Mouse (Mus musculus): Measurements from ENCODE around the gene Mrvi1. TPM values are rescaled to one million over a fixed set of nuclear protein-coding genes. Genes with fewer than 3 reads are reported as not detected.
"Not testable (repeated sequence)": the region's sequence is repeated elsewhere in the genome, so short reads cannot be mapped to it uniquely, and the experiment has no call there.

Gene Mrvi1
- polyA plus RNA-seq, 1 experiment from 2014 or later = 1.4 TPM

DNA sequence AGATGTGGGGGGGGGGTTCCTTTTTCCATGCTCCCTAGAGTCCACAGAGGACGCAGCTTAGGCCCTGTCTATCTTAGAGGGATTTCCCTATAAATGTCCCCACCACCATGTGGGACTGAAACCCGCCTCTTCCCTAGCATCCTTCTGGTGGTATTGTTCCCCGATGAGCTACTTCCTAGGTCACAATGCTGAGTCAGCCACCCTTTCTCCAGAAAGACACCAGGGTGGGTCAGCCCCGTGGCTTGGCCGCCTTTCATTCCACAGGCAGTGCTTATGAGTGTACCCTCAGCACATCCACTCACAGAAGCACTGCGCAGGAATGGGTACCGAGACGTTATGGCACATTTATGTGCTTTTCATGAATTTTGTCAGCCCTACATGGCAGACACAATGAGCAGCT is 85.1 kb downstream of the Mrvi1 start:
- Histone ChIP-seq H3K9ac (ENCODE audit: low read length) (no peak overlapping the region), H3K36me3 (ENCODE audit: control insufficient read depth, insufficient read depth, low read length) (no peaks in the 10 kb centered on the region), H3K4me3 (ENCODE audit: low read depth, low read length) (no peak overlapping the region), H3K4me1 (ENCODE audit: control insufficient read depth, insufficient read depth, low read length) (no peaks in the 10 kb centered on the region), H3K27ac (replicated peaks; ENCODE audit: low read depth, low read length) (no peak overlapping the region), H3K4me2 (ENCODE audit: low read depth, severe bottlenecking) (no peak overlapping the region), H3K9me3 (ENCODE audit: control insufficient read depth, low read length) (no peaks in the 10 kb centered on the region), H3K27me3 (ENCODE audit: control insufficient read depth, insufficient read depth, low read length) (no peaks in the 10 kb centered on the region)
- WGBS = 85% methylated on average over 8 of the region's 8 CpGs
- ATAC-seq (ENCODE audit: insufficient number of reproducible peaks, low FRiP score, low TSS enrichment, low read depth) (no peak), DNase-seq (ENCODE audit: low spot score) (no peak)

DNA sequence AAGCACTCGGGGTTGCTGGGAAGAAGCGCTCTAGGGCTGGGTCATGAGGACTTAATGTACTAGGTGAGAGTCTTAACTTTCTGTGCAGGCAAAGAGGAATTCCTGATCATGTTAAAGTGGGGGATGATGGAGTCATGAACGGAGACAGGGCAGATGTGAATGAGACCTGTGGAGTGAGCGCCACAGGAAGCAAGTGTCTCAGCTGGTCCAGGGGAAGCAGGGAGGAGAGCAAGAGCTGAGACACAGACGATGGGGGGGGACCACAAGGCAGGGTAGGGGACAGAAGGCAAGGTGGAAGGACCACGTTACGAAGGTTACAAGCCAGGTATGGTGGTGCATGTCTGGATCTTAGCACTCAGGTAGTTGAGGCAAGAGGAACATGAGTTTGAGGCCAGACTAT is 85.8 kb downstream of the Mrvi1 start:
- no peaks in the 10 kb centered on the region for H3K36me3 ChIP-seq (ENCODE audit: control insufficient read depth, insufficient read depth, low read length)
- ATAC-seq (ENCODE audit: insufficient number of reproducible peaks, low FRiP score, low TSS enrichment, low read depth) = no peak

DNA sequence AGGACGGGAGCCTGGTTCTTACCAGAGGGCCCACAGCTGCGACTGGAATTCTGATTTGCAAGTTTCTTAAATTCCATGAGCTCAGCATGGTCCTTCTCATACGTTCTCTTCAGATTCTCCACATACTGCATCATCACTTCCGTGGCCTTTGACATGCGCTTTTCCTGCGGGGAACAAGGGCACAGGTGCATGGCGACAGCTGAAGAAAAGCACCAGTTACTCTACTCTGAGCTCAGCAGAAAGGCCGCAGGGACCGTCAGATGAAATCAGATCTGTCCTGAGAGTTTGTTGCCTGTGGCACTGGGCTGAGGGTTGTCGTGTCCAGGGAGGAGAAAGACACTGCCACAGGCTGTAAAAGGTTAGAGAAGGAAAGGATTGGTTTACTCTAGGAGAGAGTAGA is 86.5 kb downstream of the Mrvi1 start:
- not testable (repeated sequence) for H3K27me3 ChIP-seq (ENCODE audit: control insufficient read depth, insufficient read depth, low read length); ATAC-seq (ENCODE audit: insufficient number of reproducible peaks, low FRiP score, low TSS enrichment, low read depth); H3K36me3 ChIP-seq (ENCODE audit: control insufficient read depth, insufficient read depth, low read length); H3K4me2 ChIP-seq (ENCODE audit: low read depth, severe bottlenecking); DNase-seq (ENCODE audit: low spot score); H3K9ac ChIP-seq (ENCODE audit: low read length); H3K9me3 ChIP-seq (ENCODE audit: control insufficient read depth, low read length); H3K27ac ChIP-seq (replicated peaks; ENCODE audit: low read depth, low read length); H3K4me1 ChIP-seq (ENCODE audit: control insufficient read depth, insufficient read depth, low read length); H3K4me3 ChIP-seq (ENCODE audit: low read depth, low read length)
- WGBS = 77% methylated on average over 10 of the region's 10 CpGs

More for the DNA sequence above, 85.8 kb downstream of the Mrvi1 start:
- H3K9me3 ChIP-seq (ENCODE audit: control insufficient read depth, low read length) = no peaks in the 10 kb centered on the region
- no peak overlapping the region for H3K4me3 ChIP-seq (ENCODE audit: low read depth, low read length)
- no peaks in the 10 kb centered on the region for H3K4me1 ChIP-seq (ENCODE audit: control insufficient read depth, insufficient read depth, low read length)
- 87% methylated on average over 7 of the region's 7 CpGs for WGBS
- no peak for DNase-seq (ENCODE audit: low spot score)
- H3K27ac ChIP-seq (replicated peaks; ENCODE audit: low read depth, low read length) = no peak overlapping the region
- no peaks in the 10 kb centered on the region for H3K27me3 ChIP-seq (ENCODE audit: control insufficient read depth, insufficient read depth, low read length)
- H3K9ac ChIP-seq (ENCODE audit: low read length) = no peak overlapping the region
- no peak overlapping the region for H3K4me2 ChIP-seq (ENCODE audit: low read depth, severe bottlenecking)

DNA sequence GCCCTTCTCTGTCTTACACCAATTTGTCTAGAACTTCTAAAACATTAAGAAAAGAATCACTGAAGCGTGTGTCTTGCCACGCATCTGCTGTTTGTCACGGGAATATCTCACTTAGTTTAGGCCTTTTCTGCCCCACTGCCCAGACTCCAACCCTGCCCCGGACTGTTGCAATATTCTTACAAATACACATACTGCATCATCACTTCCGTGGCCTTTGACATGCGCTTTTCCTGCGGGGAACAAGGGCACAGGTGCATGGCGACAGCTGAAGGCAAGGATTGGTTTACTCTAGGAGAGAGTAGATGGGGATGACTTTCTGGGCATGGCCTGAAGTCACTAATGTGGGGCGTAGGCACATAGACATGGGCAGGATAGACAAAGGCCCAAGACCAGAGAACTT is 87.6 kb downstream of the Mrvi1 start:
- Histone ChIP-seq H3K27me3 (ENCODE audit: control insufficient read depth, insufficient read depth, low read length) (no peaks in the 10 kb centered on the region), H3K27ac (replicated peaks; ENCODE audit: low read depth, low read length) (no peak overlapping the region), H3K36me3 (ENCODE audit: control insufficient read depth, insufficient read depth, low read length) (no peaks in the 10 kb centered on the region), H3K9ac (ENCODE audit: low read length) (no peak overlapping the region), H3K4me3 (ENCODE audit: low read depth, low read length) (no peak overlapping the region), H3K4me1 (ENCODE audit: control insufficient read depth, insufficient read depth, low read length) (no peaks in the 10 kb centered on the region), H3K4me2 (ENCODE audit: low read depth, severe bottlenecking) (no peak overlapping the region), H3K9me3 (ENCODE audit: control insufficient read depth, low read length) (no peaks in the 10 kb centered on the region)
- DNase-seq (ENCODE audit: low spot score) (no peak), ATAC-seq (ENCODE audit: insufficient number of reproducible peaks, low FRiP score, low TSS enrichment, low read depth) (no peak)
- 91% methylated on average over 9 of the region's 9 CpGs for WGBS

DNA sequence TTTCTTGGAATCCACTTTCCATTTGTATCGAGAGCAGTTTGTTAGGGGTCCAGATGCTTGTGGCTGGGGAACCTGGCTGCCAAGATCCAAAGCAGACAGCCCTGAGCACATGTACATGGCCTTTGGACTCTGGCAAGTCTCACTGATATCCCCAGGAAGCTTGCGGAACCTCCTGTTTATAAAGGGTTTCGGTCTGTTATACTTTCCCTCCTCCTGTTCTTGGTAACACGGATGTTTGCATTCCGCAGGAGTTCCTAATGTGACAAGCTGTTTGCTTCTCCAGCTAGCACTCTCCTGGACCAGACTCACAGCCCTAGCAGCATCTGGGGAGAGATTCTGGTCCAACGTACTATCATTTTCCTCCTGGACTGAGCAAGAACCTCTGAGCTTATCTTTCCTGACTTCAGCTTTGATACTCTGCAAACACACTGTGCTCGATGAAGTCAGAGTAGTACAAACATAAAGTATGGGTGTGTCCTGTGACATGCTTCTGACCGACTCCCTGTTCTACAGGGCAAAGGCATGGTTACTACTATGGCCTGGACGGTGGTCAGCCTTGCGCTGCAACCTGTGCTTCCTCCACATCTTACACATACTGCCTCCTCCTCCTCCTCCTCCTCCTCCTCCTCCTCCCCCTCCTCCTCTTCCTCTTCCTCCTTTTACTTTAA is 88.2 kb downstream of the Mrvi1 start:
- Histone ChIP-seq H3K4me2 (ENCODE audit: low read depth, severe bottlenecking) (no peak overlapping the region), H3K9me3 (ENCODE audit: control insufficient read depth, low read length) (no peaks in the 10 kb centered on the region), H3K27ac (replicated peaks; ENCODE audit: low read depth, low read length) (no peak overlapping the region), H3K27me3 (ENCODE audit: control insufficient read depth, insufficient read depth, low read length) (no peaks in the 10 kb centered on the region), H3K4me1 (ENCODE audit: control insufficient read depth, insufficient read depth, low read length) (no peaks in the 10 kb centered on the region), H3K9ac (ENCODE audit: low read length) (no peak overlapping the region), H3K36me3 (ENCODE audit: control insufficient read depth, insufficient read depth, low read length) (no peaks in the 10 kb centered on the region), H3K4me3 (ENCODE audit: low read depth, low read length) (no peak overlapping the region)
- 89% methylated on average over 10 of the region's 10 CpGs for WGBS
- no peak for ATAC-seq (ENCODE audit: insufficient number of reproducible peaks, low FRiP score, low TSS enrichment, low read depth)
- no peak for DNase-seq (ENCODE audit: low spot score)

DNA sequence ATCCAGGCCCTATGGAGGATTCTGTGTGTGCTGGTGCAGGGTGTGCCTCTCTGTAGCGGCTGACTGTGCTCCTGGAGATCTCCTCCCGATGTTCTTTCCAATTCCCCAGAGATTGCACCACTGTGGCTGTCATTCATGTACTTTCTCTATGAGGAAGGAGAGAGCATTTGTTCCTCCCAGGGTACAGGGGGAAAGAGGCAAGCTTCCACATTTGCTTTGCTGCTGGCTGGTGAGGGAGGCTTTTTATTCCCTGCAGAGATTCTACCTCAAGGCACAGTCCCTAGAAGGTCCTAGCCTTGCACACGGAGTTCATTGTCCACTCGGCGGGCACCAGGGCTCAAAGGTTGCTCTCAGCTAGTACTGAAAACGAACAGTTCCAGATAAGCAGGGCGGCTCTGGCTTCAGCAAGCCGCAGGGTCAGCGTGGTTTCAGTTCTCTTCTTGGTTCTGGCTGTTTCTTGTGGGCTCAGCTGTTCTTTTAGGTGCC is 90.7 kb downstream of the Mrvi1 start:
- DNase-seq (ENCODE audit: low spot score) (no peak), ATAC-seq (ENCODE audit: insufficient number of reproducible peaks, low FRiP score, low TSS enrichment, low read depth) (no peak)
- no peaks in the 10 kb centered on the region for H3K9me3 ChIP-seq (ENCODE audit: control insufficient read depth, low read length)
- H3K9ac ChIP-seq (ENCODE audit: low read length) = no peak overlapping the region
- H3K4me3 ChIP-seq (ENCODE audit: low read depth, low read length) = no peak overlapping the region
- H3K36me3 ChIP-seq (ENCODE audit: control insufficient read depth, insufficient read depth, low read length) = no peaks in the 10 kb centered on the region
- no peaks in the 10 kb centered on the region for H3K4me1 ChIP-seq (ENCODE audit: control insufficient read depth, insufficient read depth, low read length)
- WGBS = 80% methylated on average over 9 of the region's 9 CpGs
- no peaks in the 10 kb centered on the region for H3K27me3 ChIP-seq (ENCODE audit: control insufficient read depth, insufficient read depth, low read length)
- no peak overlapping the region for H3K27ac ChIP-seq (replicated peaks; ENCODE audit: low read depth, low read length)
- no peak overlapping the region for H3K4me2 ChIP-seq (ENCODE audit: low read depth, severe bottlenecking)

DNA sequence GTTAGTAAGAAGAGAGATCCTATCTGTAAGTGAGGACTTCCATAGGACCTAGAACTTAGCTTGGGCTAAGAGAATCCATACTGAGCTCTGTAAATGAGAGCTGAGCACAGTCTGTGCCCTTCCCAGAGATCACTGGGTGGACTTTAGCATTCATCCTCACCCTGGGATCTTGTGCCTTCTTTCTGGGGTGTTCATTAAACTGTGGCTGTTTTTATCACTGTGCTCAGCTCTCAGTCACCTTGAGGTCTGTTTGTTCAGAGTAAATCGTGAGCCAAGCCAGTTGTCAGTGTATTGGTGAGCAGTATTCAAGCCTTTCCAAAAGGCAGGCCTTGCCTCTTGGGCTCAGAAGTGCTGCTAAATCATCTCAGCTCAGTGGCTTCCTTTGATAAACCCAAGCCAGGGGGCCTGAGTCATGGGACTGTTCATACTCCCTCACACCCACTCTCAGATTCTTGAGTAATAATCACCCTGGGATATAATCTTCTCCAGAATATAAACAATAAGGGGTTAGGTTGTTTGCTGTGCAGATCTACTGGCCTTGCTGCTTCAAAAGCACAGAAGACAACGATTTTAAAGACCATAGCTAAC is 100.4 kb downstream of the Mrvi1 start:
- no peaks in the 10 kb centered on the region for H3K9me3 ChIP-seq (ENCODE audit: control insufficient read depth, low read length)
- DNase-seq (ENCODE audit: low spot score) = no peak
- H3K36me3 ChIP-seq (ENCODE audit: control insufficient read depth, insufficient read depth, low read length) = no peaks in the 10 kb centered on the region
- H3K27me3 ChIP-seq (ENCODE audit: control insufficient read depth, insufficient read depth, low read length) = no peaks in the 10 kb centered on the region
- no peak overlapping the region for H3K4me2 ChIP-seq (ENCODE audit: low read depth, severe bottlenecking)
- no peak overlapping the region for H3K9ac ChIP-seq (ENCODE audit: low read length)
- ATAC-seq (ENCODE audit: insufficient number of reproducible peaks, low FRiP score, low TSS enrichment, low read depth) = no peak
- WGBS = 81% methylated on average over 2 of the region's 2 CpGs
- no peaks in the 10 kb centered on the region for H3K4me1 ChIP-seq (ENCODE audit: control insufficient read depth, insufficient read depth, low read length)
- no peak overlapping the region for H3K27ac ChIP-seq (replicated peaks; ENCODE audit: low read depth, low read length)
- no peak overlapping the region for H3K4me3 ChIP-seq (ENCODE audit: low read depth, low read length)

DNA sequence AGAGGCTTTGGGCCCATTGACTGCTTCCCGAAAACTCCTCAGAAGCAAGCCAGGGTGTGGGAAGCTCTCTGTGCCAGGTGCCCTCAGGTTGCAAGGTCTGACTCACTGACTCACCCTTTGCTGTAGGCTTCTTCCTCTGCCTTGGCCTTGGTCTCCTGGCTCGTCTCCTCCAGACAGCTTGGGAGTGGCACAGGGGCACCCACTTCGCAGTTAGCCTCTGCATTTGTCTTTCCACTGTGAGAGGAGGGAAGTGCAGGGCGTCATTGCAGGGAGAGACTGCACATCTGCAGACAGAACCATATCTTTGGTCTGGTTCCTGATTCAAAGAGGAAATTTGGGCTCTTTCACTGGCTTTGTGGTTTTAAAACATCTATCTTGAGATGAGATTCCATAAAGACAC is 104.2 kb downstream of the Mrvi1 start:
- no peaks in the 10 kb centered on the region for H3K9me3 ChIP-seq (ENCODE audit: control insufficient read depth, low read length)
- no peak overlapping the region for H3K9ac ChIP-seq (ENCODE audit: low read length)
- DNase-seq (ENCODE audit: low spot score) (no peak), ATAC-seq (ENCODE audit: insufficient number of reproducible peaks, low FRiP score, low TSS enrichment, low read depth) (no peak)
- 86% methylated on average over 4 of the region's 4 CpGs for WGBS
- no peak overlapping the region for H3K4me3 ChIP-seq (ENCODE audit: low read depth, low read length)
- H3K4me1 ChIP-seq (ENCODE audit: control insufficient read depth, insufficient read depth, low read length) = no peaks in the 10 kb centered on the region
- H3K27me3 ChIP-seq (ENCODE audit: control insufficient read depth, insufficient read depth, low read length) = no peaks in the 10 kb centered on the region
- H3K36me3 ChIP-seq (ENCODE audit: control insufficient read depth, insufficient read depth, low read length) = no peaks in the 10 kb centered on the region
- no peak overlapping the region for H3K27ac ChIP-seq (replicated peaks; ENCODE audit: low read depth, low read length)
- no peak overlapping the region for H3K4me2 ChIP-seq (ENCODE audit: low read depth, severe bottlenecking)

DNA sequence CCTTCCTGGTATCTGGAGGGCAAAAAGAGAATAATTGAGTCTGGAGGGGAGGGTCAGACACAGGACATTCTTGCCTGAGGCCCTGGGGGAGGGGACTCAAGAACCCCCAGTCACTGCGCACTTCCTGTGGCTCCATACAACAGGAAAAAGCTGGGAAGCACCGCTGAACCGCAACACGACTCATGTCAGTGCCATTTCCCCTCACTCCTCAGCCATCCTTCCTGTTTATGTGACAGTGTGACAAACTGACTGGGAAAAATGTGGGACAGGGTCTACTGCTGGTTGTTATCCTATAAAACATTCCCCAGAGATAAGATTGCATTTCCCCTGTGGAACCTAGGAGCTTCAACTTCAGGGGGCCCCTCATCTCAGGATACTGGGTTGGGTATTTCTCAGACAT is 105.3 kb downstream of the Mrvi1 start:
- H3K9ac ChIP-seq (ENCODE audit: low read length) = no peak overlapping the region
- no peak overlapping the region for H3K4me3 ChIP-seq (ENCODE audit: low read depth, low read length)
- no peaks in the 10 kb centered on the region for H3K4me1 ChIP-seq (ENCODE audit: control insufficient read depth, insufficient read depth, low read length)
- ATAC-seq (ENCODE audit: insufficient number of reproducible peaks, low FRiP score, low TSS enrichment, low read depth) (no peak), DNase-seq (ENCODE audit: low spot score) (no peak)
- H3K4me2 ChIP-seq (ENCODE audit: low read depth, severe bottlenecking) = no peak overlapping the region
- no peaks in the 10 kb centered on the region for H3K36me3 ChIP-seq (ENCODE audit: control insufficient read depth, insufficient read depth, low read length)
- no peaks in the 10 kb centered on the region for H3K9me3 ChIP-seq (ENCODE audit: control insufficient read depth, low read length)
- WGBS = 82% methylated on average over 4 of the region's 4 CpGs
- H3K27me3 ChIP-seq (ENCODE audit: control insufficient read depth, insufficient read depth, low read length) = no peaks in the 10 kb centered on the region
- no peak overlapping the region for H3K27ac ChIP-seq (replicated peaks; ENCODE audit: low read depth, low read length)

Measured in limb, embryonic 11.5 days (tissue).